Mouse (Mus musculus) limb, embryonic 15.5 days (tissue): ENCODE measurements around the gene Gfod2. TPM values are rescaled to one million over a fixed set of nuclear protein-coding genes. Genes with fewer than 3 reads are reported as not detected.

ENCODE experiments used
- ATAC-seq: fragments of 200-750 bp; cut with Nextera tagmentation; 2 replicates; pipeline ENCODE4 v1.8.0; 2017; ENCODE audit warnings: low read depth, moderate TSS enrichment; ENCODE audit not compliant: insufficient number of reproducible peaks, low FRiP score, low TSS enrichment
- H3K27ac ChIP-seq: fragments of 300-500 bp; sonication (generic); 2 replicates; pipeline ENCODE4 v1.5.1; 2015; ENCODE audit warnings: moderate library complexity, mild to moderate bottlenecking, inconsistent platforms
- H3K27me3 ChIP-seq: fragments of 300-500 bp; sonication (generic); 2 replicates; pipeline ENCODE4 v1.6.1; 2015; ENCODE audit warnings: inconsistent platforms
- H3K36me3 ChIP-seq: fragments of 300-500 bp; sonication (generic); 2 replicates; pipeline ENCODE4 v1.6.1; 2015; ENCODE audit warnings: inconsistent platforms
- H3K4me1 ChIP-seq: fragments of 300-500 bp; sonication (generic); 2 replicates; pipeline ENCODE4 v1.6.1; 2015; ENCODE audit warnings: inconsistent platforms
- H3K4me2 ChIP-seq: fragments of 300-500 bp; sonication (generic); 2 replicates; pipeline ENCODE4 v1.6.1; 2015; ENCODE audit warnings: mild to moderate bottlenecking, inconsistent platforms
- H3K4me3 ChIP-seq: fragments of 300-500 bp; sonication (generic); 2 replicates; pipeline ENCODE4 v1.5.1; 2015; ENCODE audit warnings: mild to moderate bottlenecking, inconsistent platforms
- H3K9ac ChIP-seq: fragments of 300-500 bp; sonication (generic); 2 replicates; pipeline ENCODE4 v1.6.1; 2015; ENCODE audit warnings: inconsistent platforms
- H3K9me3 ChIP-seq: fragments of 300-500 bp; sonication (generic); 2 replicates; pipeline ENCODE4 v1.6.1; 2016; ENCODE audit warnings: inconsistent platforms
- WGBS: fragments of 180-500 bp; shearing (Covaris S2); methylation state at CpG from one replicate; pipeline ENCODE4 v1.1.7; 2015; 5-methylcytosine and 5-hydroxymethylcytosine counted together
- polyA plus RNA-seq: library from polyadenylated mRNA; unstranded; fragments of >200 nt; fragmentation: Nextera tagmentation; extraction: Ambion mirVana; gene quantifications from 2 replicates; pipeline ENCODE4 v1.2.1, GENCODE M21; 2015

The Gfod2 gene
- polyA plus RNA-seq, 1 experiment from 2014 or later = 20.1 TPM

GRCm38 (mm10) chr8:105753916-105754315 lies 4.5 kb downstream of the Gfod2 start:
- H3K9me3 ChIP-seq = no peaks in the 10 kb centered on the region
- H3K9ac ChIP-seq = no peak overlapping the region
- no peaks in the 10 kb centered on the region for H3K27me3 ChIP-seq
- no peak overlapping the region for H3K4me2 ChIP-seq
- H3K4me3 ChIP-seq = no peak overlapping the region
- no peaks in the 10 kb centered on the region for H3K36me3 ChIP-seq
- no peak overlapping the region for H3K27ac ChIP-seq
- ATAC-seq = no peak
- 55% methylated on average over 2 of the region's 2 CpGs for WGBS
- H3K4me1 ChIP-seq = peaks cover 24% of the 10 kb centered on the region

GRCm38 (mm10) chr8:105750606-105751005 lies 7.9 kb downstream of the Gfod2 start:
- 11% methylated on average over 11 of the region's 11 CpGs for WGBS
- peak overlapping the region; percentile 29 for H3K4me2 ChIP-seq

GRCm38 (mm10) chr8:105743301-105743700 lies 15.2 kb downstream of the Gfod2 start:
- 81% methylated on average over 4 of the region's 4 CpGs for WGBS

More at GRCm38 (mm10) chr8:105750606-105751005, 7.9 kb downstream of the Gfod2 start:
- Histone ChIP-seq H3K27me3 (no peaks in the 10 kb centered on the region), H3K27ac (peak overlapping the region; percentile 40; the same call in 1 of the 2 replicates), H3K9ac (no peak overlapping the region), H3K4me3 (no peak overlapping the region), H3K9me3 (no peaks in the 10 kb centered on the region), H3K36me3 (no peaks in the 10 kb centered on the region), H3K4me1 (peaks cover 14% of the 10 kb centered on the region)
- no peak for ATAC-seq

DNA sequence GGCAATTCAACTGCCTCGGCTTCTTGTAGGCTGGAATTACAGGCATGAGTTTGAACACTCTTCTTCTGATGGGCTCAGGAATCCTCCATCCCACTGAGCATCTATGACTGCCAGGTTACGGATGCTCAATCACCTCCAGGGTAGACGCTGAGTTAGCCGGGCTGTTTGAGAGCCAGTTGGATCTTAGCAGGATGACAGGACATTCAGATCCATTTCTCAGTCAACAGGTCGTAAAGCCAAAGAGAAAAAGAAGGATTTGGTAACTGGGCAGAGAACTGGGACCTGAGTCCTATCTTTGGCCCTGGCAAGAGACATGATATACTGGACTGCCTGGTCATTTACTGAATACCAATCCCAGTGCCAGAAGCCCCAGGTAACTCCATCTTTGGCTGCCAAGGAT lies 19.2 kb downstream of the Gfod2 start:
- no peaks in the 10 kb centered on the region for H3K27me3 ChIP-seq
- no peak overlapping the region for H3K27ac ChIP-seq
- no peaks in the 10 kb centered on the region for H3K4me1 ChIP-seq
- no peak overlapping the region for H3K4me2 ChIP-seq
- H3K36me3 ChIP-seq = no peaks in the 10 kb centered on the region
- 79% methylated on average over 5 of the region's 5 CpGs for WGBS
- no peak for ATAC-seq
- no peak overlapping the region for H3K9ac ChIP-seq
- H3K9me3 ChIP-seq = no peaks in the 10 kb centered on the region
- H3K4me3 ChIP-seq = no peak overlapping the region

More at GRCm38 (mm10) chr8:105743301-105743700, 15.2 kb downstream of the Gfod2 start:
- Histone ChIP-seq H3K4me3 (no peak overlapping the region), H3K9me3 (no peaks in the 10 kb centered on the region), H3K9ac (no peak overlapping the region), H3K36me3 (no peaks in the 10 kb centered on the region), H3K4me1 (no peaks in the 10 kb centered on the region), H3K27me3 (no peaks in the 10 kb centered on the region), H3K27ac (no peak overlapping the region), H3K4me2 (no peak overlapping the region)
- ATAC-seq = no peak

- no peak overlapping the region for H3K4me3 ChIP-seq
- H3K4me1 ChIP-seq = no peaks in the 10 kb centered on the region
- no peak overlapping the region for H3K27ac ChIP-seq
- no peaks in the 10 kb centered on the region for H3K9me3 ChIP-seq
- no peak overlapping the region for H3K9ac ChIP-seq
- 91% methylated on average over 5 of the region's 5 CpGs for WGBS
- peaks cover 9% of the 10 kb centered on the region for H3K36me3 ChIP-seq
- no peak overlapping the region for H3K4me2 ChIP-seq
- H3K27me3 ChIP-seq = no peaks in the 10 kb centered on the region
- no peak for ATAC-seq
Observed at GRCm38 (mm10) chr8:105732186-105732585, 26.3 kb downstream of the Gfod2 start.

DNA sequence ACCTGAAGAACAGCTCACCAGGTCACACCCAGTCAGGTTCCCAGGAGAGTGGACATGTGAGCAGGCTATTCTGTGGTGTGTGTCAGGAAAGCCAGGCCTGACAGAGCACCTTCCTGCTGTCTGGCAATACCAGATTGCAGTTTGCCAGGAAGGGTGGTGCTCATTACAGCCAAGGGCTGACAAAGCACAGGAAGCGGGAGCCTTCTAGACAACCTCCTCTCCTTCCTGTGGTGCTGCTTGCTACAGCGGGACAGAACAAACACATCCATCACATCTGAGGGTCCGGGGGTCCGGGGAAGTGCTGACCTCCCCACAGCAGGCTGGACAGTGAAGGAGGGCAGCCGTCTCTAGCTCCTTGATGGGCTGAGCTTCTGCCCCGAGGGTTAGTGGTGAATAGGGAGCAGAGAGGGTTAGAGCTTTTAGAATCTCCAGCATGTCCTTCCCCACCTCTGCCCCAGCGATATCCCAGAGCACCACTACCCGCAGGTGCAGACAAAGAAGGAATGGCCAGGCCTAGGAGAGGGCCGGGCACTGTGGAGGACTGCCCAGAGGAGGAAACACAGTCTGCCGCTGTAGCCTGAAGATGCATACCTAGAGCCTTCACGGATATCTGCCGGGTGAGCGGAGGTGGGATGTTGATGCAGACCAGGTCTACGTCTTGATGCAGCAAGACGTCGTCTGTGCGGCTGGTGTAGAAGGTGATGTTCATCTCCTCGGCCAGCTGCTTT lies 30.9 kb downstream of the Gfod2 start:
- Histone ChIP-seq H3K4me1 (no peaks in the 10 kb centered on the region), H3K4me3 (no peak overlapping the region), H3K4me2 (no peak overlapping the region), H3K9me3 (no peaks in the 10 kb centered on the region), H3K27ac (peak overlapping the region; percentile 2; the same call in 1 of the 2 replicates), H3K36me3 (peaks cover 30% of the 10 kb centered on the region), H3K27me3 (no peaks in the 10 kb centered on the region), H3K9ac (no peak overlapping the region)
- no peak for ATAC-seq
- 83% methylated on average over 18 of the region's 18 CpGs for WGBS

DNA sequence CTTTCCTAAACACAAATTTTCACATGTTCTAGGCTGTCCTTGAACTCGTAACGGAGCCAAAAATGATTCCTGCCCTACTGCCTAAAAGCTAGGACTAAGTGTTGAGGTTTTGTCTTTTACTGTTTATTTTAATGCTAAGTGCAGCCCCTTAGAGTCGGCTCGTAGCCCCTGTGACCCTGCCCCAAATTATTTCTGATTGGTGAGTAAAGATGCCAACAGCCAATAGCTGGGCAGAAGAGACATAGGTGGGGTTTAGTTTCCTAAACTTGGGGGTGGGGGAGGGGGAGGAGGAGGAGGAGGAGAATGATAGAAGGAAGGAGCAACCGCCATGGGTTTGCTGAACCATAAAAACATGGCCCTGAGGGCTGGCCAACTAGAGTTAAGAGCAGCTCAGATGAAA lies 32.7 kb downstream of the Gfod2 start:
- Histone ChIP-seq H3K27ac (no peak overlapping the region), H3K4me2 (no peak overlapping the region), H3K36me3 (peaks cover 33% of the 10 kb centered on the region), H3K27me3 (no peaks in the 10 kb centered on the region), H3K9me3 (no peaks in the 10 kb centered on the region), H3K4me3 (no peak overlapping the region), H3K9ac (no peak overlapping the region), H3K4me1 (no peaks in the 10 kb centered on the region)
- WGBS = 75% methylated on average over 5 of the region's 5 CpGs
- ATAC-seq = no peak

GRCm38 (mm10) chr8:105722861-105723260 lies 35.6 kb downstream of the Gfod2 start:
- Histone ChIP-seq H3K9ac (no peak overlapping the region), H3K9me3 (no peaks in the 10 kb centered on the region), H3K4me1 (no peaks in the 10 kb centered on the region), H3K36me3 (peaks cover 31% of the 10 kb centered on the region), H3K4me2 (no peak overlapping the region), H3K27ac (no peak overlapping the region), H3K27me3 (no peaks in the 10 kb centered on the region), H3K4me3 (no peak overlapping the region)
- ATAC-seq = no peak
- WGBS = 94% methylated on average over 9 of the region's 9 CpGs

DNA sequence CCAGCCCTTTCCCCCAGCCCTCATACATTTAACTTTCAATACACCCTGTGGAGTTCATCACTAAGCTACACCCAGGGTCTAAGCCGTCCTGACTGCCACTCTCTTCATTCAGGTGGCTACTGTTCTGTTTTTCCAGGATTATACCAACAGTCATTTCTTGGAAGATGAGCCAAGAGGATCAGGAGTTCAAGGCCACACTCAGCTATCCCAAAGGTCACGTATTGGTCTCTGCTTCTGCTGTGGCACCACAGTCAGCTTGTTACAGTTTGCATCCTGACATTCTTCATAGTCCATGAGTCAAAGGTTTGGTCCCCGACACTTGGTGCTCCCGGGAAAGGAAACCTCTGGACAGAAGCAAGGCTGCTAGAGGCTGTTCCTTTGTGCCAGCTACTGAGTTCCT lies 38.8 kb downstream of the Gfod2 start:
- Histone ChIP-seq H3K36me3 (peaks cover 22% of the 10 kb centered on the region), H3K9me3 (no peaks in the 10 kb centered on the region), H3K27ac (no peak overlapping the region), H3K4me2 (no peak overlapping the region), H3K4me1 (0 out of 2 replicates have a peak, but pooled peaks cover 3% of the 10 kb centered on the region), H3K4me3 (no peak overlapping the region), H3K9ac (no peak overlapping the region), H3K27me3 (no peaks in the 10 kb centered on the region)
- 91% methylated on average over 4 of the region's 4 CpGs for WGBS
- no peak for ATAC-seq

- Histone ChIP-seq H3K9me3 (no peaks in the 10 kb centered on the region), H3K4me2 (no peak overlapping the region), H3K9ac (no peak overlapping the region), H3K36me3 (peaks cover 13% of the 10 kb centered on the region), H3K4me1 (0 out of 2 replicates have a peak, but pooled peaks cover 3% of the 10 kb centered on the region), H3K27me3 (no peaks in the 10 kb centered on the region), H3K27ac (no peak overlapping the region), H3K4me3 (no peak overlapping the region)
- WGBS = 89% methylated on average over 15 of the region's 15 CpGs
- no peak for ATAC-seq
Observed at GRCm38 (mm10) chr8:105716302-105716945, 42.0 kb downstream of the Gfod2 start.

DNA sequence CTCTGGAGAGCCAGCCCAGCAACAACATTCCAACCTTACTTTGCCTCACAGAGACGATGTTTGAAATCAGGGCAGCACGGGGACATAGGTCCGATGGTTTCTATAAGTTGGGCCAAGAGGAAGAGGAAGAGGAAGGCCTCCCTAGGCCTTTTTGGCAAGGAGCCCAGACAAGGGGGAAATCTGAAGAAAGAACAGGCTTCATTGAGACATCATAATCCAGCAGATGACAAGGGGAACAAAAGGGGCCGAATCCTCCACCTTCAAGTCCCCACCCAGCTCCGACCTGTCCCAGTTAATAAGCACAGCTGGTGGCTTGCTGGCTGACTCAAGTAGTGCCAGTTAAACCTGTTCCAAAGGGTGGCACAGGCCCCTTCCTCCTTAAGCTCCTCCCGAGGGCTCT lies 43.4 kb downstream of the Gfod2 start:
- Histone ChIP-seq H3K9me3 (no peaks in the 10 kb centered on the region), H3K4me1 (0 out of 2 replicates have a peak, but pooled peaks cover 3% of the 10 kb centered on the region), H3K9ac (no peak overlapping the region), H3K36me3 (peaks cover 10% of the 10 kb centered on the region), H3K27ac (peak overlapping the region; percentile 68; the same call in 1 of the 2 replicates), H3K4me2 (no peak overlapping the region), H3K4me3 (no peak overlapping the region), H3K27me3 (no peaks in the 10 kb centered on the region)
- 0 out of 2 replicates have a peak, but pooled peaks have one; percentile 37 for ATAC-seq
- WGBS = 62% methylated on average over 6 of the region's 6 CpGs

DNA sequence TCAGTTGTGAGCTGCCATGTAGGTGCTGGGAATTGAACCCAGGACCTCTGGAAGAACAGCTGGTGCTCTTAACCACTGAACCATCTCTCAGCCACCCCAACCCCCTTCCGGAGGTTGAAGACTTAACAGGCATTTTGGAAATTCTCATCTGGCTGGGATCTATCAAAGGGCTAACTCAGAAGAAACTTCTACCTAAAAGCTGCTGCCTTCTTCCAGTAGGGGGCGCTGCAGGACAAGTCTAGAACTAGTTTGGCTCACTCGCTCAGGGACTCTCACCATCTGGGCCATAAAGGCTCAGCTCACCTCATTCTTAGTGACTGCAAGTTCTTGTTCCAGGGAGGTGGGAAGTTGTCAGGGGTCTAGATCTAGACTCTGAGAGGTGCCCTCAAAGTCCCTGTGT lies 44.3 kb downstream of the Gfod2 start:
- 5% methylated on average over 3 of the region's 3 CpGs for WGBS
- H3K36me3 ChIP-seq = peaks cover 10% of the 10 kb centered on the region
- no peaks in the 10 kb centered on the region for H3K9me3 ChIP-seq
- no peak overlapping the region for H3K4me2 ChIP-seq
- no peak overlapping the region for H3K27ac ChIP-seq
- no peak overlapping the region for H3K4me3 ChIP-seq
- H3K4me1 ChIP-seq = 0 out of 2 replicates have a peak, but pooled peaks cover 3% of the 10 kb centered on the region
- no peaks in the 10 kb centered on the region for H3K27me3 ChIP-seq
- H3K9ac ChIP-seq = no peak overlapping the region
- peak; percentile 40; the same call in 1 of the 2 replicates for ATAC-seq
